Mouse (Mus musculus) hindbrain, embryonic 16.5 days (tissue): ENCODE results near the gene Ccnq. TPM values are rescaled to one million over a fixed set of nuclear protein-coding genes. Genes with fewer than 3 reads are reported as not detected.

Experiments
- ATAC-seq: fragments of 200-750 bp; cut with Nextera tagmentation; 2 replicates; pipeline ENCODE4 v1.8.0; 2017; ENCODE audit warnings: moderate TSS enrichment, moderate library complexity
- H3K27ac ChIP-seq: fragments of 300-500 bp; sonication (generic); 2 replicates; pipeline ENCODE4 v1.5.1; 2014; ENCODE audit warnings: low read depth, mild to moderate bottlenecking, control low read depth, low read length, moderate library complexity
- H3K27me3 ChIP-seq: fragments of 300-500 bp; sonication (generic); replicated peaks from 2 replicates; pipeline ENCODE4 v1.6.1; 2014; ENCODE audit warnings: low read length; ENCODE audit not compliant: control insufficient read depth, insufficient read depth
- H3K36me3 ChIP-seq: fragments of 300-500 bp; sonication (generic); 2 replicates; pipeline ENCODE4 v1.6.1; 2014; ENCODE audit warnings: mild to moderate bottlenecking, low read length, moderate library complexity, mixed read lengths; ENCODE audit not compliant: control insufficient read depth, insufficient read depth
- H3K4me1 ChIP-seq: fragments of 300-500 bp; sonication (generic); 2 replicates; pipeline ENCODE4 v1.6.1; 2014; ENCODE audit warnings: low read depth, low read length; ENCODE audit not compliant: control insufficient read depth, insufficient read depth
- H3K4me2 ChIP-seq: fragments of 300-500 bp; sonication (generic); 2 replicates; pipeline ENCODE4 v1.6.1; 2014; ENCODE audit warnings: mild to moderate bottlenecking, low read length, control low read depth, moderate library complexity
- H3K4me3 ChIP-seq: fragments of 300-500 bp; sonication (generic); 2 replicates; pipeline ENCODE4 v1.5.1; 2014; ENCODE audit warnings: mild to moderate bottlenecking, low read length, control low read depth, moderate library complexity
- H3K9ac ChIP-seq: fragments of 300-500 bp; sonication (generic); 2 replicates; pipeline ENCODE4 v1.6.1; 2014; ENCODE audit warnings: low read depth, mild to moderate bottlenecking, control low read depth, low read length, moderate library complexity
- H3K9me3 ChIP-seq: fragments of 300-500 bp; sonication (generic); 2 replicates; pipeline ENCODE4 v1.6.1; 2014; ENCODE audit warnings: mild to moderate bottlenecking, low read length, moderate library complexity; ENCODE audit not compliant: control insufficient read depth
- WGBS: fragments of 180-500 bp; shearing (Covaris S2); extraction: QIAGEN DNeasy Blood & Tissue Kit; methylation state at CpG from one replicate; pipeline ENCODE4 v1.1.7; 2014; 5-methylcytosine and 5-hydroxymethylcytosine counted together
- polyA plus RNA-seq: library from polyadenylated mRNA; unstranded; fragments of >200 nt; fragmentation: Nextera tagmentation; extraction: Ambion mirVana; gene quantifications from 2 replicates; pipeline ENCODE4 v1.2.1, GENCODE M21; 2015

Gene Ccnq
- polyA plus RNA-seq, 1 experiment from 2014 or later: 29.6 TPM

GRCm38 (mm10) chr11:78726366-78726765, 25.2 kb downstream of the Ccnq start:
- no peaks in the 10 kb centered on the region for H3K36me3 ChIP-seq
- ATAC-seq: no peak
- no peak overlapping the region for H3K4me2 ChIP-seq
- no peak overlapping the region for H3K27ac ChIP-seq
- no peak overlapping the region for H3K9ac ChIP-seq
- no peaks in the 10 kb centered on the region for H3K27me3 ChIP-seq
- 95% methylated on average over 3 of the region's 3 CpGs for WGBS
- no peak overlapping the region for H3K4me3 ChIP-seq
- no peaks in the 10 kb centered on the region for H3K4me1 ChIP-seq
- H3K9me3 ChIP-seq: no peaks in the 10 kb centered on the region

GRCm38 (mm10) chr11:78724792-78725191, 26.7 kb downstream of the Ccnq start:
- no peaks in the 10 kb centered on the region for H3K4me1 ChIP-seq
- H3K27me3 ChIP-seq: no peaks in the 10 kb centered on the region
- H3K36me3 ChIP-seq: no peaks in the 10 kb centered on the region
- no peak overlapping the region for H3K4me3 ChIP-seq
- no peak for ATAC-seq
- H3K9me3 ChIP-seq: no peaks in the 10 kb centered on the region
- no peak overlapping the region for H3K9ac ChIP-seq
- H3K4me2 ChIP-seq: no peak overlapping the region
- no peak overlapping the region for H3K27ac ChIP-seq
- 84% methylated on average over 1 of the region's 1 CpGs for WGBS

GRCm38 (mm10) chr11:78721419-78721818, 30.1 kb downstream of the Ccnq start:
- no peak overlapping the region for H3K4me3 ChIP-seq
- no peaks in the 10 kb centered on the region for H3K9me3 ChIP-seq
- no peaks in the 10 kb centered on the region for H3K36me3 ChIP-seq
- 91% methylated on average over 2 of the region's 2 CpGs for WGBS
- H3K27ac ChIP-seq: no peak overlapping the region
- no peak for ATAC-seq
- no peaks in the 10 kb centered on the region for H3K4me1 ChIP-seq
- H3K4me2 ChIP-seq: no peak overlapping the region
- no peaks in the 10 kb centered on the region for H3K27me3 ChIP-seq
- no peak overlapping the region for H3K9ac ChIP-seq

- no peak overlapping the region for H3K4me3 ChIP-seq
- no peaks in the 10 kb centered on the region for H3K27me3 ChIP-seq
- 68% methylated on average over 4 of the region's 4 CpGs for WGBS
Measured at GRCm38 (mm10) chr11:78717655-78718054, 33.9 kb downstream of the Ccnq start.

GRCm38 (mm10) chr11:78708642-78709041, 42.9 kb downstream of the Ccnq start:
- Histone ChIP-seq H3K4me2 (no peak overlapping the region), H3K27me3 (no peaks in the 10 kb centered on the region), H3K4me3 (no peak overlapping the region), H3K4me1 (no peaks in the 10 kb centered on the region), H3K9ac (no peak overlapping the region), H3K9me3 (no peaks in the 10 kb centered on the region), H3K27ac (no peak overlapping the region), H3K36me3 (no peaks in the 10 kb centered on the region)
- ATAC-seq: no peak
- 87% methylated on average over 2 of the region's 2 CpGs for WGBS

More at GRCm38 (mm10) chr11:78717655-78718054, 33.9 kb downstream of the Ccnq start:
- Histone ChIP-seq H3K36me3 (no peaks in the 10 kb centered on the region), H3K4me1 (no peaks in the 10 kb centered on the region), H3K9me3 (no peaks in the 10 kb centered on the region), H3K9ac (no peak overlapping the region), H3K27ac (no peak overlapping the region), H3K4me2 (no peak overlapping the region)
- no peak for ATAC-seq

- no peak overlapping the region for H3K27ac ChIP-seq
- H3K36me3 ChIP-seq: no peaks in the 10 kb centered on the region
- H3K27me3 ChIP-seq: no peaks in the 10 kb centered on the region
- no peak overlapping the region for H3K9ac ChIP-seq
- ATAC-seq: no peak
- no peak overlapping the region for H3K4me3 ChIP-seq
- H3K4me1 ChIP-seq: no peaks in the 10 kb centered on the region
- H3K9me3 ChIP-seq: no peaks in the 10 kb centered on the region
- H3K4me2 ChIP-seq: no peak overlapping the region
Measured at GRCm38 (mm10) chr11:78706026-78706425, 45.5 kb downstream of the Ccnq start.

GRCm38 (mm10) chr11:78703085-78703484, 48.4 kb downstream of the Ccnq start:
- no peaks in the 10 kb centered on the region for H3K36me3 ChIP-seq
- H3K4me1 ChIP-seq: no peaks in the 10 kb centered on the region
- no peak overlapping the region for H3K9ac ChIP-seq
- 81% methylated on average over 5 of the region's 5 CpGs for WGBS
- no peak overlapping the region for H3K4me2 ChIP-seq
- no peaks in the 10 kb centered on the region for H3K27me3 ChIP-seq
- no peaks in the 10 kb centered on the region for H3K9me3 ChIP-seq
- no peak for ATAC-seq
- H3K4me3 ChIP-seq: no peak overlapping the region
- H3K27ac ChIP-seq: no peak overlapping the region

GRCm38 (mm10) chr11:78702319-78702718, 49.2 kb downstream of the Ccnq start:
- no peak for ATAC-seq
- Histone ChIP-seq H3K27me3 (no peaks in the 10 kb centered on the region), H3K4me2 (no peak overlapping the region), H3K9ac (no peak overlapping the region), H3K27ac (no peak overlapping the region), H3K9me3 (no peaks in the 10 kb centered on the region), H3K4me1 (no peaks in the 10 kb centered on the region), H3K36me3 (no peaks in the 10 kb centered on the region), H3K4me3 (no peak overlapping the region)
- 72% methylated on average over 3 of the region's 3 CpGs for WGBS
